ENCODE assay signal across 8 mouse cellular contexts in genomic region chr11:119602763-119603526, GRCm38 (mm10). TPM values are rescaled to one million over a fixed set of nuclear protein-coding genes. Genes with fewer than 3 reads are reported as not detected.
DNase-seq lines count a peak whose midpoint lies in the region; ATAC-seq and TF ChIP-seq lines count a peak whose summit lies in the region.

TSS of gene Rptor (plus strand) at chr11:119602905.

- TF ChIP-seq POLR2A in CH12.LX (IDR thresholded peaks at IDR 0.05; ENCODE audit: low read depth, low read length), result peak; percentile 89

- peak within 1 kb of the TSS; percentile 46 for H3K27ac ChIP-seq in CH12.LX (ENCODE audit: insufficient read depth, low read depth)
- peak within 1 kb of the TSS; percentile 63 for H3K27ac ChIP-seq in forebrain, embryonic 11.5 days (ENCODE audit: low read depth, low read length)
- H3K27ac ChIP-seq in heart, embryonic 16.5 days (ENCODE audit: low read length), result peak within 1 kb of the TSS; percentile 88
- peak within 1 kb of the TSS; percentile 73 for H3K27ac ChIP-seq in liver, embryonic 15.5 days (replicated peaks)
- peak within 1 kb of the TSS; percentile 78 for H3K27ac ChIP-seq in neural tube, embryonic 12.5 days

- peak; percentile 97 for ATAC-seq in forebrain, embryonic 11.5 days (replicated peaks; ENCODE audit: low FRiP score)
- ATAC-seq in heart, embryonic 16.5 days (replicated peaks; ENCODE audit: extremely low read depth, insufficient read depth, low FRiP score), result peak; percentile 98
- ATAC-seq in liver, embryonic 15.5 days (ENCODE audit: insufficient read depth), result peak; percentile 97
- peak; percentile 96 for ATAC-seq in neural tube, embryonic 12.5 days (ENCODE audit: low FRiP score, low read depth)

- dilution Hi-C loops in CH12.LX (cut with MboI; ENCODE audit: extremely low pct_ligation_motif_present, extremely low pct_unique_long_range_greater_than_20kb, low sequenced_read_pairs), result no loop called here

- TF ChIP-seq CTCF in CH12.LX (conservative IDR thresholded peaks at IDR 0.05 in 1 of 2, IDR thresholded peaks at IDR 0.05 in 1 of 2; ENCODE audit: low read depth in 2 of 2, low read length in 2 of 2), result no peak

- peaks cover 0 to 17% of the 10 kb centered on the region in 2 experiments; a peak in 3 of 4 replicates for H3K4me1 ChIP-seq in CH12.LX (ENCODE audit: control insufficient read depth in 1 of 2, insufficient read depth in 2 of 2)
- peaks cover 6% of the 10 kb centered on the region for H3K4me1 ChIP-seq in forebrain, embryonic 11.5 days (replicated peaks; ENCODE audit: control insufficient read depth, insufficient read depth, low read length)
- H3K4me1 ChIP-seq in heart, embryonic 16.5 days (ENCODE audit: control insufficient read depth, insufficient read depth, low read length), result peaks cover 10% of the 10 kb centered on the region
- peaks cover 22% of the 10 kb centered on the region for H3K4me1 ChIP-seq in liver, embryonic 15.5 days (replicated peaks)
- H3K4me1 ChIP-seq in neural tube, embryonic 12.5 days, result peaks cover 11% of the 10 kb centered on the region

- DNase-seq in CH12.LX (ENCODE audit: extremely low read depth), result peak; percentile 99
- peak; percentile 97 for DNase-seq in c-Kit-positive CD71-positive TER-119-negative erythroid progenitor cells, embryonic 14.5 days (ENCODE audit: low read depth)
- DNase-seq in forebrain, embryonic 11.5 days (ENCODE audit: low spot score), result peak; percentile 96
- DNase-seq in kidney, postnatal 36 days, result peak; percentile 98 to 99
- DNase-seq in telencephalon, adult 2 months (ENCODE audit: low read depth, low spot score), result peak; percentile 97

- peak within 1 kb of the TSS; percentile 88 to 96 (median 91) for H3K4me3 ChIP-seq in CH12.LX (replicated peaks in 1 of 3; ENCODE audit: low read depth in 2 of 3, low read length in 2 of 3, poor library complexity in 1 of 3)
- H3K4me3 ChIP-seq in forebrain, embryonic 11.5 days (ENCODE audit: low read depth, low read length), result peak within 1 kb of the TSS; percentile 95
- peak within 1 kb of the TSS; percentile 100 for H3K4me3 ChIP-seq in heart, embryonic 16.5 days (ENCODE audit: low read length)
- peak within 1 kb of the TSS; percentile 99 for H3K4me3 ChIP-seq in liver, embryonic 15.5 days (replicated peaks)
- peak within 1 kb of the TSS; percentile 100 for H3K4me3 ChIP-seq in neural tube, embryonic 12.5 days

- in situ Hi-C loops in CH12.LX (cut with MboI; ENCODE audit: low pct_ligation_motif_present, low pct_unique_long_range_greater_than_20kb, low sequenced_read_pairs), result no loop called here

- H3K9ac ChIP-seq in CH12.LX (ENCODE audit: insufficient read depth, low read depth), result peak within 1 kb of the TSS; percentile 85
- peak within 1 kb of the TSS; percentile 90 for H3K9ac ChIP-seq in forebrain, embryonic 11.5 days (ENCODE audit: low read length)
- H3K9ac ChIP-seq in heart, embryonic 16.5 days (ENCODE audit: low read length), result peak within 1 kb of the TSS; percentile 99
- H3K9ac ChIP-seq in liver, embryonic 15.5 days, result peak within 1 kb of the TSS; percentile 91
- H3K9ac ChIP-seq in neural tube, embryonic 12.5 days, result peak within 1 kb of the TSS; percentile 97

- peaks cover 14% of the 10 kb centered on the region for H3K9me3 ChIP-seq in CH12.LX (replicated peaks; ENCODE audit: low read length)
- H3K9me3 ChIP-seq in forebrain, embryonic 11.5 days (ENCODE audit: control insufficient read depth, low read length), result no peaks in the 10 kb centered on the region; the same call in 1 of the 2 replicates
- H3K9me3 ChIP-seq in heart, embryonic 16.5 days (replicated peaks; ENCODE audit: control insufficient read depth, low read length), result no peaks in the 10 kb centered on the region
- no peaks in the 10 kb centered on the region for H3K9me3 ChIP-seq in liver, embryonic 15.5 days (replicated peaks)
- H3K9me3 ChIP-seq in neural tube, embryonic 12.5 days, result no peaks in the 10 kb centered on the region

- TF ChIP-seq RAD21 in CH12.LX (IDR thresholded peaks at IDR 0.05; ENCODE audit: low read depth, low read length), result no peak

- H3K79me2 ChIP-seq in CH12.LX (replicated peaks; ENCODE audit: control insufficient read depth, extremely low read depth, insufficient read depth, poor library complexity, severe bottlenecking), result peaks cover 36% of the 10 kb centered on the region

- WGBS in forebrain, embryonic 11.5 days, result under 1% methylated on average over 51 of the region's 63 CpGs
- WGBS in heart, embryonic 16.5 days, result under 1% methylated on average over 63 of the region's 63 CpGs
- under 1% methylated on average over 63 of the region's 63 CpGs for WGBS in liver, embryonic 15.5 days (ENCODE audit: insufficient replicate concordance)
- WGBS in neural tube, embryonic 12.5 days, result under 1% methylated on average over 63 of the region's 63 CpGs

- H3K4me2 ChIP-seq in CH12.LX (ENCODE audit: insufficient read depth, low read depth, poor library complexity, severe bottlenecking), result peak within 1 kb of the TSS; percentile 97
- H3K4me2 ChIP-seq in forebrain, embryonic 11.5 days (ENCODE audit: low read depth, low read length, severe bottlenecking), result peak within 1 kb of the TSS; percentile 87
- peak within 1 kb of the TSS; percentile 93 for H3K4me2 ChIP-seq in heart, embryonic 16.5 days (ENCODE audit: low read depth, low read length)
- H3K4me2 ChIP-seq in liver, embryonic 15.5 days, result peak within 1 kb of the TSS; percentile 90
- H3K4me2 ChIP-seq in neural tube, embryonic 12.5 days (replicated peaks), result peak within 1 kb of the TSS; percentile 89

- peaks cover 19% of the 10 kb centered on the region for H3K27me3 ChIP-seq in CH12.LX (replicated peaks)
- no peaks in the 10 kb centered on the region for H3K27me3 ChIP-seq in forebrain, embryonic 11.5 days (ENCODE audit: control insufficient read depth, insufficient read depth, low read length)
- no peaks in the 10 kb centered on the region for H3K27me3 ChIP-seq in heart, embryonic 16.5 days (ENCODE audit: control insufficient read depth, insufficient read depth, low read length)
- H3K27me3 ChIP-seq in liver, embryonic 15.5 days, result peaks cover under 1% of the 10 kb centered on the region; the same call in 1 of the 2 replicates
- H3K27me3 ChIP-seq in neural tube, embryonic 12.5 days (replicated peaks), result no peaks in the 10 kb centered on the region

- peaks cover 13 to 21% of the 10 kb centered on the region in 2 experiments for H3K36me3 ChIP-seq in CH12.LX (replicated peaks in 1 of 2; ENCODE audit: control insufficient read depth in 1 of 2, insufficient read depth in 1 of 2, low read length in 1 of 2)
- no peaks in the 10 kb centered on the region; the same call in 1 of the 2 replicates for H3K36me3 ChIP-seq in forebrain, embryonic 11.5 days (ENCODE audit: control insufficient read depth, insufficient read depth, low read length)
- H3K36me3 ChIP-seq in heart, embryonic 16.5 days (ENCODE audit: control insufficient read depth, insufficient read depth), result 0 out of 2 replicates have a peak, but pooled peaks cover 5% of the 10 kb centered on the region
- H3K36me3 ChIP-seq in liver, embryonic 15.5 days (replicated peaks), result peaks cover 4% of the 10 kb centered on the region
- H3K36me3 ChIP-seq in neural tube, embryonic 12.5 days, result peaks cover 6% of the 10 kb centered on the region; the same call in 1 of the 2 replicates

- no peak for TF ChIP-seq EP300 in CH12.LX (IDR thresholded peaks at IDR 0.05; ENCODE audit: low read length)

TF ChIP-seq in CH12.LX, 34 proteins besides CTCF, POLR2A, EP300 and RAD21 (continues in another document):
- TF ChIP-seq RCOR1 (conservative IDR thresholded peaks at IDR 0.05; ENCODE audit: low read depth, low read length) (no peak), TBP (conservative IDR thresholded peaks at IDR 0.05; ENCODE audit: low read depth, low read length) (peak; percentile 92), CHD2 (IDR thresholded peaks at IDR 0.05; ENCODE audit: low read length) (peak; percentile 96), CHD1 (IDR thresholded peaks at IDR 0.05; ENCODE audit: low read depth, low read length) (no peak), NELFE (IDR thresholded peaks at IDR 0.05; ENCODE audit: low read depth, low read length) (peak; percentile 61; the same call in 1 of the 2 replicates), HCFC1 (IDR thresholded peaks at IDR 0.05; ENCODE audit: low read depth, low read length) (peak; percentile 98), MYC (IDR thresholded peaks at IDR 0.05; ENCODE audit: low read depth, low read length) (peak; percentile 72; the same call in 1 of the 2 replicates), GABPA (IDR thresholded peaks at IDR 0.05; ENCODE audit: insufficient replicate concordance, low read depth, low read length) (peak; percentile 51; the same call in 1 of the 2 replicates), PAX5 (IDR thresholded peaks at IDR 0.05; ENCODE audit: low read length) (no peak), ZC3H11A (IDR thresholded peaks at IDR 0.05; ENCODE audit: low read depth, low read length) (no peak), MAFK (IDR thresholded peaks at IDR 0.05; ENCODE audit: insufficient replicate concordance, low read length) (no peak; the same call in 1 of the 2 replicates), USF2 (conservative IDR thresholded peaks at IDR 0.05; ENCODE audit: low read depth, low read length) (no peak), NRF1 (IDR thresholded peaks at IDR 0.05; ENCODE audit: low read depth, low read length) (peak; percentile 72), E2F4 (IDR thresholded peaks at IDR 0.05; ENCODE audit: insufficient replicate concordance, low read depth, low read length) (no peak; the same call in 1 of the 2 replicates), USF1 (IDR thresholded peaks at IDR 0.05; ENCODE audit: low read depth, low read length) (no peak), TCF12 (IDR thresholded peaks at IDR 0.05; ENCODE audit: low read depth, low read length) (peak; percentile 95), UBTF (IDR thresholded peaks at IDR 0.05; ENCODE audit: low read depth, low read length) (no peak), KAT2A (IDR thresholded peaks at IDR 0.05; ENCODE audit: insufficient replicate concordance, low read length) (peak; percentile 98; the same call in 1 of the 2 replicates), ZNF384 (IDR thresholded peaks at IDR 0.05; ENCODE audit: low read depth, low read length) (no peak), ETS1 (conservative IDR thresholded peaks at IDR 0.05; ENCODE audit: low read depth, low read length) (no peak), MAZ (IDR thresholded peaks at IDR 0.05; ENCODE audit: low read depth, low read length) (no peak), JUND (conservative IDR thresholded peaks at IDR 0.05; ENCODE audit: low read depth, low read length) (no peak)

RNA-seq across cellular contexts. Expression of gene Rptor, which starts in this region (rescaled TPM):
- 26.7 and 29.3 TPM in 2 replicates for total RNA-seq in CH12.LX (2012; rRNA removed)
- 8.3 and 10.3 TPM in 2 replicates for total RNA-seq in CH12.LX (2014; rRNA removed)
- 28.3 and 33.1 TPM in 2 replicates for polyA plus RNA-seq in CH12.LX (2012; ENCODE audit: insufficient read length, low read depth)
- polyA plus RNA-seq in forebrain, embryonic 11.5 days (2014; fragmentation: Nextera tagmentation; extraction: Ambion mirVana), result 18.6 and 19.2 TPM in 2 replicates
- 7.0 and 7.7 TPM in 2 replicates for polyA plus RNA-seq in heart, embryonic 16.5 days (2015; fragmentation: Nextera tagmentation; extraction: Ambion mirVana)
- polyA plus RNA-seq in liver, embryonic 15.5 days (2015; fragmentation: Nextera tagmentation; extraction: Ambion mirVana), result 4.9 and 5.9 TPM in 2 replicates
- polyA plus RNA-seq in neural tube, embryonic 12.5 days (2016; fragmentation: Nextera tagmentation; extraction: Ambion mirVana), result 17.8 and 19.0 TPM in 2 replicates

Comparison
In these comparisons a context has a peak if more than half of its experiments do, and no peak if none do; other contexts are left out.
1. Peak in every context shown above with its lines: DNase-seq, ATAC-seq, H3K4me3 ChIP-seq and H3K27ac ChIP-seq.